Mouse (Mus musculus) lung, postnatal 0 days (tissue): Measurements from ENCODE around the gene Atg14.

Experiments
- CTCF ChIP-seq: IDR thresholded peaks from 2 replicates; pipeline ENCODE4 v1.5.1; 2016; ENCODE audit warnings: antibody characterized with exemption, mild to moderate bottlenecking
- EP300 ChIP-seq: IDR thresholded peaks from 2 replicates; pipeline ENCODE4 v1.6.1; 2016; ENCODE audit warnings: antibody characterized with exemption, mild to moderate bottlenecking, control low read depth

DNA sequence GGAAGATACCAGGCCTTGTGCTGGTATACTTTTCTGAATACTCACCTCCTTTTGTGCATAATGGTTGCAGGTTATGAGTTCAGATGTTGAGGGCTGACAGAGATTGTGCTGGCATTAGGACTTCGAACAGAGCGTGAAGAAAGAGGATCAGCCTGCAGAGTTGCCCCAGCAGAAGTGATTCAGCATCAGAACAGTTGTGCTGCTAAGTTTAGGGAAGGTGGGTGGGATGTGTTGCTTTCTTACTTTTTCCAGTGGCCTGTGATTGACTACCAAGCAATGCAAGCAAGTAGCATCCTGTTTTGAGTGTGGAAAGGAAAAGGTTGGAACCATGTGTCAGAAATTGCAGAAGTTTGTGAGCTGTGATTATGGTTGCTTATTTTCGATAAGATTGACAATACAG lies 56.8 kb downstream of the Atg14 start:
- TF ChIP-seq CTCF = no peak
- TF ChIP-seq EP300 = no peak
